9 mouse cellular contexts compared by ENCODE assay signal in genomic region chr6:89353101-89353500, GRCm38 (mm10). TPM values are rescaled to one million over a fixed set of nuclear protein-coding genes. Genes with fewer than 3 reads are reported as not detected.
A peak's percentile ranks its signal among the peaks of the same experiment; 100 is the strongest.
DNase-seq lines count a peak whose midpoint lies in the region; ATAC-seq lines count a peak whose summit lies in the region.
"Had no signal": no experiment of that assay in that cellular context is flagged by ENCODE, and none has a peak within 500 bp of the region (broad histone marks: within the 10 kb centered on the region; RNA-seq: fewer than 3 reads in every experiment).

No protein-coding gene starts in this region.

- DNase-seq in adrenal gland, adult 2 months: peak; percentile 62
- no peak for DNase-seq in adrenal gland, postnatal 4 days (ENCODE audit: low spot score in 2 of 2)
- DNase-seq in midbrain, embryonic 10.5 days (ENCODE audit: low spot score): no peak
- peak; percentile 60 for DNase-seq in kidney, adult 18-20 months
- DNase-seq: lung, postnatal 14 days had no signal

- H3K4me1 ChIP-seq in midbrain, embryonic 10.5 days: peaks cover 84% of the 10 kb centered on the region
- peaks cover 71% of the 10 kb centered on the region for H3K4me1 ChIP-seq in midbrain, embryonic 16.5 days (ENCODE audit: control insufficient read depth, insufficient read depth, low read length)
- H3K4me1 ChIP-seq in limb, embryonic 13.5 days: peaks cover 59% of the 10 kb centered on the region
- H3K4me1 ChIP-seq in forebrain, embryonic 15.5 days: peaks cover 61% of the 10 kb centered on the region

- peaks cover 97% of the 10 kb centered on the region for H3K36me3 ChIP-seq in midbrain, embryonic 10.5 days
- peaks cover 33% of the 10 kb centered on the region for H3K36me3 ChIP-seq in midbrain, embryonic 16.5 days (ENCODE audit: control insufficient read depth, insufficient read depth, low read length)
- H3K36me3 ChIP-seq in limb, embryonic 13.5 days: peaks cover 86% of the 10 kb centered on the region
- peaks cover 15% of the 10 kb centered on the region for H3K36me3 ChIP-seq in forebrain, embryonic 15.5 days

- no peak overlapping the region for H3K9ac ChIP-seq in midbrain, embryonic 16.5 days (ENCODE audit: low read depth, low read length)
- 0 out of 2 replicates have a peak overlapping the region, but pooled peaks have one; percentile 6 for H3K9ac ChIP-seq in limb, embryonic 13.5 days
- no peak overlapping the region for H3K9ac ChIP-seq in forebrain, embryonic 15.5 days (replicated peaks)

- H3K4me3 ChIP-seq in midbrain, embryonic 10.5 days: no peak overlapping the region
- H3K4me3 ChIP-seq in midbrain, embryonic 16.5 days (ENCODE audit: low read depth, low read length): no peak overlapping the region
- H3K4me3 ChIP-seq in limb, embryonic 13.5 days: no peak overlapping the region
- H3K4me3 ChIP-seq in forebrain, embryonic 15.5 days: no peak overlapping the region

- peak overlapping the region; percentile 66 for H3K27ac ChIP-seq in midbrain, embryonic 10.5 days (replicated peaks)
- H3K27ac ChIP-seq in midbrain, embryonic 16.5 days (ENCODE audit: low read length): no peak overlapping the region
- peak overlapping the region; percentile 91; the same call in 1 of the 2 replicates for H3K27ac ChIP-seq in limb, embryonic 13.5 days
- no peak overlapping the region for H3K27ac ChIP-seq in forebrain, embryonic 15.5 days (replicated peaks)

- ATAC-seq in midbrain, embryonic 16.5 days: no peak
- ATAC-seq in limb, embryonic 13.5 days (ENCODE audit: low FRiP score, low read depth): no peak
- ATAC-seq in CD4-positive, CD25-positive, alpha-beta regulatory T cell, adult 4 months: no peak
- no peak for ATAC-seq in forebrain, embryonic 15.5 days (replicated peaks)

- H3K9me3 ChIP-seq in midbrain, embryonic 10.5 days (replicated peaks): no peaks in the 10 kb centered on the region
- H3K9me3 ChIP-seq in midbrain, embryonic 16.5 days (replicated peaks; ENCODE audit: control insufficient read depth, low read length, poor library complexity, severe bottlenecking): no peaks in the 10 kb centered on the region
- no peaks in the 10 kb centered on the region for H3K9me3 ChIP-seq in limb, embryonic 13.5 days
- no peaks in the 10 kb centered on the region for H3K9me3 ChIP-seq in forebrain, embryonic 15.5 days

- 81% methylated on average over 8 of the region's 8 CpGs for whole genome bisulfite sequencing in midbrain, embryonic 10.5 days
- WGBS in midbrain, embryonic 16.5 days: 70% methylated on average over 8 of the region's 8 CpGs
- 71% methylated on average over 8 of the region's 8 CpGs for WGBS in limb, embryonic 13.5 days
- 70% methylated on average over 8 of the region's 8 CpGs for WGBS in forebrain, embryonic 15.5 days

- no peak overlapping the region for H3K4me2 ChIP-seq in midbrain, embryonic 16.5 days (ENCODE audit: low read length)
- no peak overlapping the region for H3K4me2 ChIP-seq in limb, embryonic 13.5 days (replicated peaks)
- no peak overlapping the region for H3K4me2 ChIP-seq in forebrain, embryonic 15.5 days (replicated peaks)

- H3K27me3 ChIP-seq in midbrain, embryonic 10.5 days (ENCODE audit: low read depth, poor library complexity, severe bottlenecking): no peaks in the 10 kb centered on the region
- H3K27me3 ChIP-seq in midbrain, embryonic 16.5 days (ENCODE audit: control insufficient read depth, insufficient read depth, low read depth, low read length): no peaks in the 10 kb centered on the region
- no peaks in the 10 kb centered on the region for H3K27me3 ChIP-seq in limb, embryonic 13.5 days
- H3K27me3 ChIP-seq in forebrain, embryonic 15.5 days: no peaks in the 10 kb centered on the region

RNA-seq across cellular contexts. Expression of gene Plxna1, which starts 9.3 kb away (rescaled TPM):
- 100 to 1,000 TPM in 1 of 2 experiments, 10 to 100 TPM in 1; 56.1 to 127 TPM for total RNA-seq in adrenal gland, adult 2 months (2021)
- 71.8 and 101 TPM in 2 replicates for polyA plus RNA-seq in adrenal gland, adult 2 months (2012; rRNA removed)
- 10 to 100 TPM; 67.4 to 77.6 TPM for total RNA-seq in adrenal gland, postnatal 4 days (2021)
- 24.3 and 30.4 TPM in 2 replicates for polyA plus RNA-seq in midbrain, embryonic 10.5 days (2016; fragmentation: Nextera tagmentation; extraction: Ambion mirVana)
- 64.0 and 78.9 TPM in 2 replicates for polyA plus RNA-seq in midbrain, embryonic 16.5 days (2015; fragmentation: Nextera tagmentation; extraction: Ambion mirVana)
- 29.6 and 29.8 TPM in 2 replicates for polyA plus RNA-seq in limb, embryonic 13.5 days (2015; fragmentation: Nextera tagmentation; extraction: Ambion mirVana)
- polyA plus RNA-seq in CD4-positive, CD25-positive, alpha-beta regulatory T cell, adult 4 months (2017; shearing (Covaris generic)): 1 to 10 TPM in 1 of 2 experiments, under 1 TPM in 1; 0.90 to 1.8 TPM
- 39.5 and 45.7 TPM in 2 replicates for polyA plus RNA-seq in forebrain, embryonic 15.5 days (2015; fragmentation: Nextera tagmentation; extraction: Ambion mirVana)

Comparison
In these comparisons a context has a peak if more than half of its experiments do, and no peak if none do; other contexts are left out.
1. DNase-seq: peak in adrenal gland, adult 2 months (single experiment) and kidney, adult 18-20 months (single experiment); none in adrenal gland, postnatal 4 days (0 of 2) and midbrain, embryonic 10.5 days (single experiment).
2. H3K27ac ChIP-seq: peak in midbrain, embryonic 10.5 days (single experiment) and limb, embryonic 13.5 days (single experiment); none in midbrain, embryonic 16.5 days (single experiment) and forebrain, embryonic 15.5 days (single experiment).